Mouse (Mus musculus): Measurements from ENCODE around the gene Hlcs.
A peak's percentile ranks its signal among the peaks of the same experiment; 100 is the strongest.
"Not testable (repeated sequence)": the region's sequence is repeated elsewhere in the genome, so short reads cannot be mapped to it uniquely, and the experiment has no call there.

Gene Hlcs

DNA sequence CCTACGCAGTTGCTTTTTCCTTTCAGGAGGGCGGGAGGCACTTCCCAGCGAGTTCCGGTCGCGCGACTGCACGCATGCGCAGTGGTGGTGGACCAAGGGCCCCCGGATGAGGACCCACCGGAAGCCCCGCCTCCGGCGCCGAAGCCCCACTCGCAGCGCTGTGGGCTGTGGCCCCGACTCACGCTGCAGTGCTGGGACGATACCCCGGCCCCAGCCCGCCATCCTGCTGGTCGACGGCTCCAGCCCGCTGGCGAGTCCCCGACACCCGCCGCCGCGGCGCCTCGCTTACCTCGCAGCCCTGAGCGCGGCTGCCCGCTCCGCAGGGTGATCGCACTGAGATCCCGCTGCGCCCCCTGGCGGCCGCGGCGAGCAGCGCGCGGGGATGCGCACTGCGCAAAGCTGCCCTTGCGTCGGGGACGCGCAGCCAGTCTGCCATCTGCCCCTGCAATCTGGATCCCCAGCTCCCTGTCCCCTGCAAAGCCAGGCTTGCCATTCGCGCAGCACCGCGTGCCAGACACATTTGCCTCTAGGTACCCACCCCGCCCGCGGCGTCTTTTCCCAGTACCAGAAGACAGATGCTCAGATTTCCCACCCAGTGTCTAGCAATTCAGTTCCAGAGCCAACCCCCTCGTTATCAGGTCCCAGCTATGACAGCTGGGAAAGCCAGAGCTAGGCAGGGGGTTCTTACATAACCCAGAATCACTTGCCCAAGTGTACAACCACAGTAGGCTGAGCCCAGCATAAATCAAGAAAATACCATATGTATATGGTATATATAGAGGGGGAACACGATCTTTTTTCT is at the start of gene Hlcs:
TSS of gene Hlcs (minus strand) at position 343 of the 802 bp plus-strand sequence.
- DNase-seq (ENCODE audit: low read depth, low spot score) = peak; percentile 99

DNA sequence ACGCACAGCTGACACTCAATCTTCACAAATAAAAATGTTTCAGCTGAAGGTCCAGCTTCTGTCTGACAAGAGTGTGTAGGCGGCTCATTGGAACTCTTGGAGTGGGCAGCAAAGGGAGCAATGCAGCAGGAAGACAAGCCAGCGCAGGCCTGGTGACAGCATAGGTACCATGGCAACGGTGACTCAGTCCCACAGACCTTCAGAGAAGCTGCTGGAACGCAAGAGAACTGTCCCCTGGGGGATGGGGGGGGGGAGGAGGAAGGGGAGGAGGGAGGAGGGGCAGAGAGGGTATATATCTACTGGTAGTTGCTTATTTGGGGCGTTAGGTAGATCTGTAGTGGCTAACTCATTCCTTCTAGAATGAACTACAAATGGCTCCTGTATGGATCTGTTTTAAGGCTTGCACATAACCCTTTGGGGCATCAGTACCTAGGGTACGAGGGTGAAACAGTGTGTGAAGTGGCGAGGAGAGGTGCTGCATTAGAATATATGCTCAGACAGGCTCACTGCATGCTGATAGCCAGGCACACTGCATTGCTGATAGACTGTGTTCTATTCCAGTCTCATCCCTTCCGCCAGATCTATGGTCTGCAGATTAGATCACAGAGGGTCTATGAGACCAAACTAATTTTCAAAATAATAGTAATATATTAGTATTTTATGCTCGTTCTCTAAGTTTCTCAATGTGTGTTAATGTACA is 49.0 kb upstream of the Hlcs start:
- DNase-seq (ENCODE audit: low read depth, low spot score) = peak; percentile 96

DNA sequence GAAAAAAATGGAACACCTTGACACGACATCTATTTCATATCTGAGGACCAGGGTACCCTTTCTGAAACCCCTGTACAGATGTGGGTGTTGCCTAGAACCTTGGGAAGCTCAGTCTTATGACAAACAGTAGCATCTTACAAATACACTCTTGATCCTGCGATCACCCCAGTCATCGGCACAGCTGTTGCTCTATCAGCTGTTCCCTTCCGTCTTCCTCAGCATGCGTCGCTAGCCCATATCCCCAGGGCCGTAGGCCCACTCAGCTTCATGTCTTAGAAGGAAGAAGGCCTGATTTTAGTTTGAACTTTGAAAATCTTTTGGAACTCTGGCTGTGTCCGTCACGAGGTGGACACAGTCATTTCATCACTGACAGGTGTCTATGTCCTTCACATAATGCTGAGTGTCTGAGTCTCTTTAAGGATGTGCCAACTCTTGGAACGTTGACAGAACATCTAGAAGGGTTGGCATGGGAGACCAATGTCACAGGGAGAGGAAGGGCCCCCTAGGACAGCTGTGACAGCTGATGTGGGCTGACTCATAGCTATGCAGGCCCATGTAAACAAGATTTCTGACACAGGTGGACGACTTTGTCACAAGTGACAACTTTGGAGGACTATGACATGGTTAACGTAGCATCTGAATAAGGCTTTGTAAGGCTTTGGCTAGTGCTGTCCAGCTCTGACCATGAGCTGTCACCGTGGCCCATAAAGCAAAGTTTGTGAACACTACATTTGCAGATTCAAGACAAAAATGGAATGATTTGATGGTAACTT is 47.4 kb upstream of the Hlcs start:
- DNase-seq (ENCODE audit: low read depth, low spot score) = no peak

DNA sequence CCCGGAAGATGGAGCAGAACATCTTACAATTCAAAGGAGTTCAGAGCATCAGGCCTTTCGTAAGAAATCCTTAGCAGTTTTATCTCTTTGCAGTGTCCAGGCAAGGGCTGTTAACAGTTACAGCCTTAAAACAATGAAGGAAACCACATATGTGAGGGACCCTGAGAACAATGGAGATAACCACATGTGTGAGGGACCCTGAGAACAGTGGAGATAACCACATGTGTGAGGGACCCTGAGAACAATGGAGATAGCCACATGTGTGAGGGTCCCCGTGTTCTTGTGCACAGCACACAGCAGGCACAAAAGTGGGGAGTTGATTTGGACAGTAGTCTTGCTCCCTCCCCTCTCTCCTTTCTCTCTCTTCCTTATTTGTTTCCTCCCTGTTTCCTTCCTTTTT is 44.7 kb upstream of the Hlcs start:
- DNase-seq (ENCODE audit: low read depth, low spot score) = no peak

GRCm38 (mm10) chr16:94356776-94357494 is 43.6 kb upstream of the Hlcs start:
- no peak for DNase-seq (ENCODE audit: low read depth, low spot score)

GRCm38 (mm10) chr16:94356046-94356445 is 42.7 kb upstream of the Hlcs start:
- DNase-seq (ENCODE audit: low read depth, low spot score) = no peak

GRCm38 (mm10) chr16:94354450-94354849 is 41.1 kb upstream of the Hlcs start:
- DNase-seq (ENCODE audit: low read depth, low spot score) = peak; percentile 80

- no peak for DNase-seq (ENCODE audit: low read depth, low spot score)
Measured at GRCm38 (mm10) chr16:94350287-94350677, 36.9 kb upstream of the Hlcs start.

GRCm38 (mm10) chr16:94349588-94350286 is 36.4 kb upstream of the Hlcs start:
- DNase-seq (ENCODE audit: low read depth, low spot score) = peak; percentile 34

GRCm38 (mm10) chr16:94348779-94349178 is 35.4 kb upstream of the Hlcs start:
- no peak for DNase-seq (ENCODE audit: low read depth, low spot score)

GRCm38 (mm10) chr16:94347080-94347731 is 33.8 kb upstream of the Hlcs start:
- no peak for DNase-seq (ENCODE audit: low read depth, low spot score)

GRCm38 (mm10) chr16:94345733-94346132 is 32.4 kb upstream of the Hlcs start:
- DNase-seq (ENCODE audit: low read depth, low spot score) = no peak

GRCm38 (mm10) chr16:94339164-94340160 is 26.1 kb upstream of the Hlcs start:
- not testable (repeated sequence) for DNase-seq (ENCODE audit: low read depth, low spot score)

GRCm38 (mm10) chr16:94335656-94336055 is 22.3 kb upstream of the Hlcs start:
- no peak for DNase-seq (ENCODE audit: low read depth, low spot score)

DNA sequence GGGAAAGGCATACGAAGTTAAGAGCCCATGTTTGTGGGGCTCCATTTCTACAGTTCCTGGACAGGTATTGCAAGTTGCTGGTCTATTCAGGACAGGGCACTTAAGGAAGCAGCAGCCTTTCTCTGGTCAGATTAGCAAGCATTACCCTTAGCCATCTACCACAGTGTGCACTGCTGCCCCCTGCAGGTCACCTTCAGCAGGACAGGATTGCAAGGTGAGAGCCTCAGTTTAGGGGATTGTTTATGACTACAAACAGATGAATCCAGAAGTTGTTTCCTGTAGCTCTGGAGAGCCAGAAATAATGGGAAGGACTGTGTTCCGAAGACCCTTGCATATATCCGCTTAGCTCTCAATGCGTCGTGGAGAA is 18.5 kb upstream of the Hlcs start:
- peak; percentile 76 for DNase-seq (ENCODE audit: low read depth, low spot score)

GRCm38 (mm10) chr16:94331233-94331885 is 18.0 kb upstream of the Hlcs start:
- DNase-seq (ENCODE audit: low read depth, low spot score) = no peak

- no peak for DNase-seq (ENCODE audit: low read depth, low spot score)
Measured at GRCm38 (mm10) chr16:94330429-94330828, 17.1 kb upstream of the Hlcs start.
